Mouse (Mus musculus) CH12.LX (cell line): ENCODE data around the gene Ccdc85b. TPM values are rescaled to one million over a fixed set of nuclear protein-coding genes. Genes with fewer than 3 reads are reported as not detected.
"Not testable (repeated sequence)": the region's sequence is repeated elsewhere in the genome, so short reads cannot be mapped to it uniquely, and the experiment has no call there.

Experiments
- DNase-seq: peaks from one replicate; pipeline ENCODE4 v3.0.0-alpha.2; 2013; ENCODE audit errors: extremely low read depth
- H3K27ac ChIP-seq: 2 replicates; pipeline ENCODE4 v1.5.1; 2012; ENCODE audit warnings: low read depth, mild to moderate bottlenecking, control low read depth, moderate library complexity; ENCODE audit not compliant: insufficient read depth
- H3K27me3 ChIP-seq: replicated peaks from 2 replicates; pipeline ENCODE3; 2012; ENCODE audit warnings: inconsistent platforms
- H3K36me3 ChIP-seq, 2 experiments: replicated peaks in 1 of 2; 2 replicates each; pipeline versions ENCODE3 to v1.6.1; 2012; ENCODE audit warnings: inconsistent platforms in 1 of 2, low read length in 1 of 2, mild to moderate bottlenecking in 1 of 2, mixed read lengths in 1 of 2, moderate library complexity in 1 of 2; ENCODE audit not compliant: control insufficient read depth in 1 of 2, insufficient read depth in 1 of 2
- H3K4me1 ChIP-seq, 2 experiments: 2 replicates each; pipeline ENCODE4 v1.6.1; 2012; ENCODE audit warnings: inconsistent platforms in 1 of 2, moderate library complexity in 1 of 2; ENCODE audit not compliant: insufficient read depth in 2 of 2, control insufficient read depth in 1 of 2
- H3K4me2 ChIP-seq: 2 replicates; pipeline ENCODE4 v1.6.1; 2012; ENCODE audit warnings: low read depth, mild to moderate bottlenecking, control low read depth; ENCODE audit not compliant: poor library complexity, insufficient read depth, severe bottlenecking
- H3K4me3 ChIP-seq, 3 experiments: fragments of 150-350 bp in 1 of 3; sonication (generic) in 1 of 3; replicated peaks in 1 of 3; 2 replicates each; pipeline versions ENCODE3 to v1.5.1; 2011 to 2012; ENCODE audit warnings: low read depth in 2 of 3, low read length in 2 of 3, mild to moderate bottlenecking in 2 of 3, moderate library complexity in 2 of 3, control low read depth in 1 of 3, improper control_type of control experiment in 1 of 3, inconsistent platforms in 1 of 3, mixed read lengths in 1 of 3; ENCODE audit not compliant: poor library complexity in 1 of 3
- H3K79me2 ChIP-seq: replicated peaks from 2 replicates; pipeline ENCODE4 v1.6.1; 2012; ENCODE audit warnings: mild to moderate bottlenecking, moderate library complexity; ENCODE audit not compliant: control insufficient read depth, poor library complexity, insufficient read depth, severe bottlenecking; ENCODE audit errors: extremely low read depth
- H3K9ac ChIP-seq: 2 replicates; pipeline ENCODE4 v1.6.1; 2012; ENCODE audit warnings: low read depth, mild to moderate bottlenecking, control low read depth, moderate library complexity; ENCODE audit not compliant: insufficient read depth
- H3K9me3 ChIP-seq: replicated peaks from 2 replicates; pipeline ENCODE3; 2012; ENCODE audit warnings: low read length, inconsistent platforms, mixed read lengths
- CHD1 ChIP-seq: IDR thresholded peaks from 2 replicates; pipeline ENCODE4 v1.6.1; 2012; ENCODE audit warnings: low read depth, low read length, improper control_type of control experiment, inconsistent platforms
- CHD2 ChIP-seq: IDR thresholded peaks from 2 replicates; pipeline ENCODE4 v1.6.1; 2011; ENCODE audit warnings: low read length, improper control_type of control experiment
- CTCF ChIP-seq, 2 experiments: IDR thresholded peaks in 1 of 2; conservative IDR thresholded peaks in 1 of 2; 2 replicates each; pipeline ENCODE4 v1.5.1; 2011 to 2012; ENCODE audit warnings: low read depth in 2 of 2, low read length in 2 of 2, improper control_type of control experiment in 1 of 2, inconsistent platforms in 1 of 2, mild to moderate bottlenecking in 1 of 2, moderate library complexity in 1 of 2
- E2F4 ChIP-seq: IDR thresholded peaks from 2 replicates; pipeline ENCODE4 v1.6.1; 2011; ENCODE audit warnings: low read depth, low read length, improper control_type of control experiment; ENCODE audit not compliant: insufficient replicate concordance
- ELF1 ChIP-seq: IDR thresholded peaks from 2 replicates; pipeline ENCODE4 v1.6.1; 2014; ENCODE audit warnings: low read depth, mild to moderate bottlenecking, inconsistent platforms, low read length, improper control_type of control experiment
- EP300 ChIP-seq: IDR thresholded peaks from 2 replicates; pipeline ENCODE4 v1.6.1; 2011; ENCODE audit warnings: low read length, improper control_type of control experiment
- HCFC1 ChIP-seq: IDR thresholded peaks from 2 replicates; pipeline ENCODE4 v1.6.1; 2012; ENCODE audit warnings: low read depth, mild to moderate bottlenecking, inconsistent platforms, low read length, improper control_type of control experiment
- KAT2A ChIP-seq: IDR thresholded peaks from 2 replicates; pipeline ENCODE4 v1.6.1; 2012; ENCODE audit warnings: low read length, improper control_type of control experiment, inconsistent platforms; ENCODE audit not compliant: insufficient replicate concordance
- MAX ChIP-seq: IDR thresholded peaks from 2 replicates; pipeline ENCODE4 v1.6.1; 2011; ENCODE audit warnings: low read length, improper control_type of control experiment
- MAZ ChIP-seq: IDR thresholded peaks from 2 replicates; pipeline ENCODE4 v1.6.1; 2012; ENCODE audit warnings: low read depth, mild to moderate bottlenecking, inconsistent platforms, low read length, improper control_type of control experiment, moderate library complexity
- MXI1 ChIP-seq: IDR thresholded peaks from 2 replicates; pipeline ENCODE4 v1.6.1; 2011; ENCODE audit warnings: mild to moderate bottlenecking, low read depth, low read length, improper control_type of control experiment
- MYC ChIP-seq: IDR thresholded peaks from 2 replicates; pipeline ENCODE4 v1.6.1; 2011; ENCODE audit warnings: low read depth, mild to moderate bottlenecking, improper control_type of control experiment, low read length
- NELFE ChIP-seq: IDR thresholded peaks from 2 replicates; pipeline ENCODE4 v1.6.1; 2011; ENCODE audit warnings: low read depth, low read length, improper control_type of control experiment
- NRF1 ChIP-seq: IDR thresholded peaks from 2 replicates; pipeline ENCODE4 v1.6.1; 2014; ENCODE audit warnings: low read depth, mild to moderate bottlenecking, inconsistent platforms, low read length, improper control_type of control experiment, moderate library complexity
- POLR2A ChIP-seq: IDR thresholded peaks from 2 replicates; pipeline ENCODE4 v1.6.1; 2011; ENCODE audit warnings: low read depth, mild to moderate bottlenecking, improper control_type of control experiment, low read length
- RAD21 ChIP-seq: IDR thresholded peaks from 2 replicates; pipeline ENCODE4 v1.6.1; 2011; ENCODE audit warnings: low read depth, mild to moderate bottlenecking, low read length, improper control_type of control experiment, moderate library complexity
- SMC3 ChIP-seq: IDR thresholded peaks from 2 replicates; pipeline ENCODE4 v1.6.1; 2011; ENCODE audit warnings: low read depth, low read length, improper control_type of control experiment
- TBP ChIP-seq: conservative IDR thresholded peaks from 2 replicates; pipeline ENCODE4 v1.6.1; 2011; ENCODE audit warnings: low read depth, low read length, improper control_type of control experiment
- TCF12 ChIP-seq: IDR thresholded peaks from 2 replicates; pipeline ENCODE4 v1.6.1; 2014; ENCODE audit warnings: low read depth, mild to moderate bottlenecking, inconsistent platforms, low read length, improper control_type of control experiment
- USF1 ChIP-seq: IDR thresholded peaks from 2 replicates; pipeline ENCODE4 v1.6.1; 2014; ENCODE audit warnings: low read depth, mild to moderate bottlenecking, inconsistent platforms, low read length, improper control_type of control experiment
- USF2 ChIP-seq: conservative IDR thresholded peaks from 2 replicates; pipeline ENCODE4 v1.6.1; 2011; ENCODE audit warnings: low read depth, low read length, improper control_type of control experiment
- ZC3H11A ChIP-seq: IDR thresholded peaks from 2 replicates; pipeline ENCODE4 v1.6.1; 2012; ENCODE audit warnings: low read depth, mild to moderate bottlenecking, inconsistent platforms, low read length, improper control_type of control experiment
- ZMIZ1 ChIP-seq: IDR thresholded peaks from 2 replicates; pipeline ENCODE4 v1.6.1; 2012; ENCODE audit warnings: low read depth, mild to moderate bottlenecking, inconsistent platforms, low read length, improper control_type of control experiment
- dilution Hi-C: fragments of 300-500 bp; cut with MboI; formaldehyde crosslinking; loops from 2 replicates; pipeline ENCODE4 v1.14.3; 2020; ENCODE audit warnings: low sequenced_read_pairs; ENCODE audit not compliant: extremely low pct_unique_long_range_greater_than_20kb, extremely low pct_ligation_motif_present
- in situ Hi-C: fragments of 300-500 bp; cut with MboI; formaldehyde crosslinking; loops from 3 replicates; pipeline ENCODE4 v1.14.3; 2019; ENCODE audit warnings: low sequenced_read_pairs, low pct_ligation_motif_present, low pct_unique_long_range_greater_than_20kb, mixed read lengths
- polyA plus RNA-seq: library from polyadenylated mRNA; unstranded; fragments of >175 nt; gene quantifications from 2 replicates; pipeline ENCODE4 v1.2.1, GENCODE M21; 2012; ENCODE audit warnings: low read depth; ENCODE audit not compliant: insufficient read length
- total RNA-seq, 2 experiments: library from RNA; depleted of rRNA; stranded (reverse); fragments of 300-350 nt in 1 of 2; fragments of >200 nt in 1 of 2; gene quantifications; 2 replicates each; pipeline ENCODE4 v1.2.3; 2012 to 2014

The Ccdc85b gene
- total and polyA plus RNA-seq, 3 experiments: 2.1 to 4.2 (median 4.1) TPM

GRCm38 (mm10) chr19:5489721-5490120 lies 32.0 kb upstream of the Ccdc85b start:
- H3K79me2 ChIP-seq: peaks cover 24% of the 10 kb centered on the region
- in situ Hi-C loops: loop anchor here (5.0 kb wide), 1 partner anchor 32 kb away; the partner anchor contains the start of gene Ccdc85b
- H3K9me3 ChIP-seq, dilution Hi-C loops, H3K27ac ChIP-seq, H3K27me3 ChIP-seq, DNase-seq, H3K9ac ChIP-seq: not testable (repeated sequence)
- peaks cover 35 to 45% of the 10 kb centered on the region in 2 experiments for H3K36me3 ChIP-seq
- H3K4me2 ChIP-seq: 0 out of 2 replicates have a peak overlapping the region, but pooled peaks have one; percentile 32
- TF ChIP-seq ZMIZ1 (0 out of 2 replicates have a peak, but pooled peaks have one; percentile 33), CHD1 (0 out of 2 replicates have a peak, but pooled peaks have one; percentile 76)
- peaks cover 6 to 35% of the 10 kb centered on the region in 2 experiments; a peak in 3 of 4 replicates for H3K4me1 ChIP-seq
- peak overlapping the region in 2 of 3 experiments; percentile 29 to 99 for H3K4me3 ChIP-seq

GRCm38 (mm10) chr19:5488878-5489571 lies 31.3 kb upstream of the Ccdc85b start:
- H3K36me3 ChIP-seq: peaks cover 35 to 45% of the 10 kb centered on the region in 2 experiments
- H3K27me3 ChIP-seq: no peaks in the 10 kb centered on the region
- peaks cover 24% of the 10 kb centered on the region for H3K79me2 ChIP-seq
- H3K4me3 ChIP-seq: peak overlapping the region; percentile 38 to 71 (median 52)
- in situ Hi-C loops (no loop called here), dilution Hi-C loops (no loop called here)
- H3K9me3 ChIP-seq: no peaks in the 10 kb centered on the region
- H3K9ac ChIP-seq: peak overlapping the region; percentile 53
- H3K4me2 ChIP-seq: peak overlapping the region; percentile 81
- peak overlapping the region; percentile 72 for H3K27ac ChIP-seq
- H3K4me1 ChIP-seq: peaks cover 6 to 35% of the 10 kb centered on the region in 2 experiments; a peak in 3 of 4 replicates
- peak; percentile 99 for DNase-seq
- TF ChIP-seq NRF1: 0 out of 2 replicates have a peak, but pooled peaks have one; percentile 14
- TF ChIP-seq CHD2: peak; percentile 49; the same call in 1 of the 2 replicates
- 0 out of 2 replicates have a peak, but pooled peaks have one; percentile 49 for TF ChIP-seq MAZ
- TF ChIP-seq TBP: peak; percentile 94
- TF ChIP-seq POLR2A: peak; percentile 93
- no peak for TF ChIP-seq USF1
- TF ChIP-seq TCF12: peak; percentile 70
- TF ChIP-seq ZC3H11A: no peak
- TF ChIP-seq E2F4: no peak; the same call in 1 of the 2 replicates
- 0 out of 2 replicates have a peak, but pooled peaks have one; percentile 51 for TF ChIP-seq KAT2A
- peak; percentile 89 for TF ChIP-seq NELFE
- peak; percentile 97 for TF ChIP-seq MXI1
- TF ChIP-seq ZMIZ1: peak; percentile 64
- no peak for TF ChIP-seq USF2
- TF ChIP-seq HCFC1: peak; percentile 85
- TF ChIP-seq MYC: peak; percentile 85
- TF ChIP-seq MAX: peak; percentile 80; the same call in 1 of the 2 replicates
- peak; percentile 83 for TF ChIP-seq ELF1
- TF ChIP-seq EP300: peak; percentile 3; the same call in 1 of the 2 replicates
- TF ChIP-seq SMC3: no peak
- TF ChIP-seq RAD21: no peak
- no peak for TF ChIP-seq CTCF (conservative IDR thresholded peaks at IDR 0.05 in 1 of 2, IDR thresholded peaks at IDR 0.05 in 1 of 2; ENCODE audit: low read depth in 2 of 2, low read length in 2 of 2)
